Mouse (Mus musculus) limb, embryonic 14.5 days (tissue): ENCODE measurements around the gene Gm10277. TPM values are rescaled to one million over a fixed set of nuclear protein-coding genes. Genes with fewer than 3 reads are reported as not detected.

Experiments used
- ATAC-seq: fragments of 200-750 bp; cut with Nextera tagmentation; 2 replicates; pipeline ENCODE4 v1.8.0; 2017; ENCODE audit warnings: low read depth, moderate number of reproducible peaks, moderate TSS enrichment; ENCODE audit not compliant: low FRiP score
- DNase-seq: peaks from one replicate; pipeline ENCODE4 v3.0.0-alpha.2; 2015; ENCODE audit warnings: low spot score
- H3K27ac ChIP-seq: fragments of 300-500 bp; sonication (generic); replicated peaks from 2 replicates; pipeline ENCODE4 v1.5.1; 2014; ENCODE audit warnings: low read depth, mild to moderate bottlenecking, low read length, moderate library complexity, mixed read lengths
- H3K27me3 ChIP-seq: fragments of 300-500 bp; sonication (generic); 2 replicates; pipeline ENCODE4 v1.6.1; 2014; ENCODE audit warnings: low read length, mixed read lengths; ENCODE audit not compliant: control insufficient read depth, insufficient read depth
- H3K36me3 ChIP-seq: fragments of 300-500 bp; sonication (generic); 2 replicates; pipeline ENCODE4 v1.6.1; 2014; ENCODE audit warnings: mild to moderate bottlenecking, low read length, moderate library complexity, mixed read lengths; ENCODE audit not compliant: control insufficient read depth, insufficient read depth
- H3K4me1 ChIP-seq: fragments of 300-500 bp; sonication (generic); 2 replicates; pipeline ENCODE4 v1.6.1; 2014; ENCODE audit warnings: antibody characterized with exemption, low read length, mixed read lengths; ENCODE audit not compliant: control insufficient read depth, insufficient read depth
- H3K4me2 ChIP-seq: fragments of 300-500 bp; sonication (generic); replicated peaks from 2 replicates; pipeline ENCODE4 v1.6.1; 2014; ENCODE audit warnings: low read depth, mild to moderate bottlenecking, low read length, moderate library complexity; ENCODE audit not compliant: severe bottlenecking
- H3K4me3 ChIP-seq: fragments of 300-500 bp; sonication (generic); replicated peaks from 2 replicates; pipeline ENCODE4 v1.5.1; 2014; ENCODE audit warnings: low read length
- H3K9ac ChIP-seq: fragments of 300-500 bp; sonication (generic); 2 replicates; pipeline ENCODE4 v1.6.1; 2014; ENCODE audit warnings: mild to moderate bottlenecking, low read depth, low read length, moderate library complexity; ENCODE audit not compliant: severe bottlenecking
- H3K9me3 ChIP-seq: fragments of 300-500 bp; sonication (generic); 2 replicates; pipeline ENCODE4 v1.6.1; 2016; ENCODE audit warnings: low read length; ENCODE audit not compliant: control insufficient read depth
- POLR2A ChIP-seq: fragments of 200-500 bp; IDR thresholded peaks from 2 replicates; pipeline ENCODE4 v1.8.0; 2012; ENCODE audit warnings: inconsistent platforms, mild to moderate bottlenecking, moderate library complexity, borderline replicate concordance; ENCODE audit not compliant: insufficient read depth, insufficient read length; ENCODE audit errors: extremely low read depth
- WGBS: fragments of 180-500 bp; shearing (Covaris S2); extraction: QIAGEN DNeasy Blood & Tissue Kit; methylation state at CpG from one replicate; pipeline ENCODE4 v1.1.7; 2014; 5-methylcytosine and 5-hydroxymethylcytosine counted together
- polyA plus RNA-seq, 2 experiments: library from polyadenylated mRNA; depleted of rRNA in 1 of 2; stranded (reverse) in 1 of 2; unstranded in 1 of 2; fragments of >200 nt; fragmentation: Nextera tagmentation in 1 of 2; extraction: Ambion mirVana in 1 of 2; gene quantifications; 2 replicates each; pipeline versions ENCODE4 v1.2.1 to v1.2.3; 2012 to 2014

The Gm10277 gene
- polyA plus RNA-seq, 2 experiments, result 0.89 TPM; not detected in 1

DNA sequence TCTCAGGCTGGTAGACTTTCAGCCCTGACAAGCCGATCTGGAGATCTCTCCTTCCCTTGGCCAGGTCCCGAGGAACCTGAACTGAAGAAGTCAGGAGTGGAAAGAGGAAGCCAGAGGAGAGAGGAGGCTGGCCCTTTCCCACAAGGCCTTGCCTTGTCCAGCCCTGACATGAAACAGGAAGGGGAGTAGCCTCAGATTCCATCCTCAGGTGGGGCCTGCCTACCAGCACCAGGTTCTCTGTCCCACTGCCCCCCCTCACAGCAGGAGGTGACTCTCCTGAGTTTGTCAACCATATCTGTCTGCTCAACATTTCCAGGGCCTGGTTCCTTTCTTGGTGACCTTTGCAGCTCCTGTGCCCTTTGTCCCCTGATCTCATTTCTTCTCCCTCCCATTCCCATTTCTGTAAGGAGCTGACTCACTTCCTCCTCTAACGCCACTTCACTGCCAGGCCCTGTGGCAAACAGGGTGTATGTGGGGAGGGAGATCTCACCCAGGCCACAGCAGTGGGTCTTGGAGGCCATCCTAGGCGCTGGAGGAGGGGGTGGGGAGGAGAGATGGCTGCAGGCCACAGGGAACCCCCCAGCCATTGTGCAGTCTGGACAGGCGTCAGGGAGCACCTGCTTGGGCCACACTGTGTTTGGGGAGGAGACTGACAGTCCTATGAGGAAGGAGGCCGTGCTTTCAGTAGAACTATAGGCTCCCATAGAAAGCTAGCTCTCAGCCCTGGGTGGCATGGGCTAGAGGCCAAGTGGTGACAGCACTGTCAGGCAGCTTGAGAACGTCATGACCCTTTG is 1.6 kb downstream of the Gm10277 start:
- H3K9ac ChIP-seq, result no peak overlapping the region
- H3K4me2 ChIP-seq, result no peak overlapping the region
- peaks cover 41% of the 10 kb centered on the region for H3K4me1 ChIP-seq
- 66% methylated on average over 7 of the region's 7 CpGs for WGBS
- DNase-seq, result no peak
- no peak for TF ChIP-seq POLR2A
- H3K27ac ChIP-seq, result peak overlapping the region; percentile 58; the same call in 1 of the 2 replicates
- no peak overlapping the region for H3K4me3 ChIP-seq
- H3K36me3 ChIP-seq, result no peaks in the 10 kb centered on the region
- no peaks in the 10 kb centered on the region for H3K9me3 ChIP-seq
- H3K27me3 ChIP-seq, result no peaks in the 10 kb centered on the region
- no peak for ATAC-seq

DNA sequence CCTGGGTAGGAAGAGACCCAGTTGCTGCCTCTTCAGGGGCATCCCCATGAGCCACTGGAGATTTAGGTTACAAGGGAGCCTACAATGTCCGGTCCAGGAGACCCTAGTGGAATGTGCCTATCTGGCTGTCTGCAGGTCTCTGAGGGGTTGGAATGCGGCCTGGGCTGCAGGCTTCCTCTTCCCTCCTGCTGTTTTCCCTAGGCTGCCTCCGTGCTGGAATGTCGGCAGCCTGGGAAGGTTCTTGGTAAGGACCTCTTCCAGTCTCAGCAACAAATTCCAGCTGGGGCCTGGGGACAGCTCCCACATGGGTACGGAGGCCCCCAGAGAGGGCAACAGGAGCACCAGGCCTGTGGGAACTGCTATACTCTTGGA is 2.2 kb downstream of the Gm10277 start:
- WGBS, result 11% methylated on average over 5 of the region's 5 CpGs
- H3K27ac ChIP-seq, result peak overlapping the region; percentile 58; the same call in 1 of the 2 replicates
- H3K4me3 ChIP-seq, result no peak overlapping the region
- no peak overlapping the region for H3K4me2 ChIP-seq
- no peak for DNase-seq
- no peak overlapping the region for H3K9ac ChIP-seq
- no peak for ATAC-seq
- H3K36me3 ChIP-seq, result no peaks in the 10 kb centered on the region
- peaks cover 35% of the 10 kb centered on the region for H3K4me1 ChIP-seq
- H3K9me3 ChIP-seq, result no peaks in the 10 kb centered on the region
- TF ChIP-seq POLR2A, result no peak
- no peaks in the 10 kb centered on the region for H3K27me3 ChIP-seq

DNA sequence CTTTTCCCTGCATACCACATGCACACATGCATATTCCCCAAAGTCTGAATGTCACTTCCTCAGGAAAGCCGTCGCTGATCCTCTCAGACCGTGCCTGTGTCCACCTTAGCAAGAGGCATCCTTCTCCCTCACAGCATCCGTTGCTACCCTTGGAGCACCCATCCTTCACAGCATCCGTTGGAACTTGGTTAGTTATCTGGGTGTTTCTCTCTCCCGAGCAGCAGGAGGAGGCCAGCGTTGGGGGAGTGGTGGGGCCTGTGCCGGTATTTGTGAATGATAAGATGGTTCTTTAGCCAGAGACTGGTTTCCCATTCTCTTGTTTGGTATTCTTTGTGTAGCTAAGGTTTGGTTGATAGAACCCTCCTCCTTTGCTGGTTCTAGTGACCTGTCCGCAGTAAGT is 2.7 kb downstream of the Gm10277 start:
- no peaks in the 10 kb centered on the region for H3K9me3 ChIP-seq
- no peaks in the 10 kb centered on the region for H3K27me3 ChIP-seq
- H3K4me3 ChIP-seq, result no peak overlapping the region
- H3K4me1 ChIP-seq, result peaks cover 33% of the 10 kb centered on the region
- ATAC-seq, result no peak
- H3K27ac ChIP-seq, result 0 out of 2 replicates have a peak overlapping the region, but pooled peaks have one; percentile 4
- H3K36me3 ChIP-seq, result no peaks in the 10 kb centered on the region
- 80% methylated on average over 9 of the region's 9 CpGs for WGBS
- no peak overlapping the region for H3K4me2 ChIP-seq
- no peak for TF ChIP-seq POLR2A
- no peak overlapping the region for H3K9ac ChIP-seq
- no peak for DNase-seq

DNA sequence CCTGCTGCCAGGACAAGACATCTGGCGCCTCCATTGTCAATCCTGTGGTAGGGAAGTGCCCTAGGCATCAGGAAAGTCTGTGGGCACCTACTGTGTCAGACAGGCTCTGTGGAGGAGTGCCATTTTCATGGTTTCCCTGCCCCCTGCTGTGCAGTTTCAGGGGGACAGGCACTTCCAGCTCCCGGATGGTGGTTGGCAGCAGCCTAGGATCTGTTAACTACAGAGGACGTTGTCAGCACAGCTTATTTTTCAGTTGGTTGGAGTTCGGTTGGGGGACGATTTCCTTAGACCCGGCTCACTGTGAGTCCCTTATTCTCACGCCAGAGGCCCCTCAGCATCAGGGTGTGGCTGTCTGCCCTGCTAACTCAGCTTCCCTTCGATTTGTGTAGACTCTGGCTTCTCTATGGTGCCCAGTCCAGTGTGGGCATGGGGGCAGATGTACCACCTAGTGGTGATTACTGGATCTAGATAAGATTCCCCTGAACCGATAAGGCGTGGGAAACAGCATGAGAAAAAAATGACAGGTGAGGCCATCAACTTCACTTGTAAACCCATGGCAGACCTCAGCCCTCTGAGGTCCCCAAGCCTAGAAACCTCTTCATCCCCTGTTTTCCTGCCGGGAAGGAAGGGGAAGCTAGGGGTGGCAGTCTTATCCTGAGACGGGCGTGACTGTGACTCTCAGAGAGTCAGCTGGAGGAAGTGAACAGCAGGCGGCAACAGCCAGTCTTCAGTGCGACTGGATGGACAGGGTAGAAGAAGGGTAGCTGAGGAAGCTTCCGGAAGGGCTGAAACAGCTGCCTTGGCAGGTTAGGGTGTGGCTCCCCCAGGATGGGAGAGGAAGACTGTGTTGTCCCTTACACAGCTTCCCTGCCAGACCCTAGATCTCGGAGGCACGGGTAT is 3.5 kb downstream of the Gm10277 start:
- H3K4me1 ChIP-seq, result peaks cover 33% of the 10 kb centered on the region

DNA sequence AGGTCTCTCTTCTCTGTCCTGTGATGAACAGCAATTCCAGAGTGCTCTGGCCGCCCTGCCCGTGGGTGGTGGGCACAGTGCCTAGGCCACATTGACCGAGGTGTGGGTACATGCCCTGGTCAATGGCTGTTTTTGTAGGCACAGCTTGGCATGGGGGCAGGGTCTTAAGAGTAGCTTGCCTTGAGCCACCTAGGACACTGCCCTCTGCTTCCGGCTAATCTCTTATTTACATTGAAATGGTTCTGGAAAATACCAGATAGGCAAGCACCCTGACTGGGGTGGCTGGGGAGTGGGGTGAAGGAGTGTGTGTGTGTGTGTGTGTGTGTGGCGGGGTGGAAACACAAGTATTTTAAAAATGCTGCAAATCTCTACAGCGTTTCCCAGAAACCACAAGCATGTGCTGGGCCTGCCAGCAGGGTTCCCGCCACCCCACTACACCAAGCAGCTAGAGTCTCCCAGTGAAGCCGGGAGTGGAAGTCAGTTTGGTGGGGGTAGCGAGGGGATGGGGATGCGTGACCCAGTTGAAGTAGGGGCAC is 4.3 kb downstream of the Gm10277 start:
- H3K4me3 ChIP-seq, result no peak overlapping the region
- TF ChIP-seq POLR2A, result no peak
- ATAC-seq, result peak; percentile 42; the same call in 1 of the 2 replicates
- peak overlapping the region; percentile 25; the same call in 1 of the 2 replicates for H3K9ac ChIP-seq
- no peaks in the 10 kb centered on the region for H3K27me3 ChIP-seq
- DNase-seq, result no peak
- 63% methylated on average over 10 of the region's 10 CpGs for WGBS
- H3K9me3 ChIP-seq, result no peaks in the 10 kb centered on the region
- H3K4me2 ChIP-seq, result peak overlapping the region; percentile 19; the same call in 1 of the 2 replicates
- H3K36me3 ChIP-seq, result peaks cover 7% of the 10 kb centered on the region
- peaks cover 33% of the 10 kb centered on the region for H3K4me1 ChIP-seq
- H3K27ac ChIP-seq, result peak overlapping the region; percentile 73

More for the DNA sequence above, 3.5 kb downstream of the Gm10277 start:
- H3K9ac ChIP-seq, result peak overlapping the region; percentile 25; the same call in 1 of the 2 replicates
- no peaks in the 10 kb centered on the region for H3K27me3 ChIP-seq
- H3K27ac ChIP-seq, result peak overlapping the region; percentile 73
- no peaks in the 10 kb centered on the region for H3K9me3 ChIP-seq
- DNase-seq, result no peak
- H3K36me3 ChIP-seq, result peaks cover 3% of the 10 kb centered on the region; the same call in 1 of the 2 replicates
- peak overlapping the region; percentile 19; the same call in 1 of the 2 replicates for H3K4me2 ChIP-seq
- 0 out of 2 replicates have a peak, but pooled peaks have one; percentile 11 for ATAC-seq
- WGBS, result 56% methylated on average over 18 of the region's 18 CpGs
- no peak for TF ChIP-seq POLR2A
- H3K4me3 ChIP-seq, result no peak overlapping the region
